Mouse (Mus musculus): ENCODE measurements around the gene Olfr211. TPM values are rescaled to one million over a fixed set of nuclear protein-coding genes. Genes with fewer than 3 reads are reported as not detected.

The Olfr211 gene
- polyA plus RNA-seq (2015; fragmentation: Nextera tagmentation; extraction: Ambion mirVana), result not detected in 2 replicates

- Histone ChIP-seq H3K4me3 (no peak within 1 kb of the TSS), H3K27me3 (no peaks in the 10 kb centered on the region), H3K36me3 (no peaks in the 10 kb centered on the region), H3K27ac (no peak within 1 kb of the TSS), H3K4me2 (no peak within 1 kb of the TSS), H3K9me3 (no peaks in the 10 kb centered on the region), H3K9ac (no peak within 1 kb of the TSS), H3K4me1 (no peaks in the 10 kb centered on the region)
- 66% methylated on average over 4 of the region's 4 CpGs for WGBS
- no peak for ATAC-seq (ENCODE audit: insufficient number of reproducible peaks, insufficient read depth, low FRiP score, low TSS enrichment, low read depth)
These were observed at the start of gene Olfr211 for GRCm38 (mm10) chr6:116488791-116489190. Gene Olfr211 (plus strand): TSS chr6:116489091.

- Histone ChIP-seq H3K36me3 (no peaks in the 10 kb centered on the region), H3K27ac (no peak overlapping the region), H3K9me3 (no peaks in the 10 kb centered on the region), H3K27me3 (no peaks in the 10 kb centered on the region; the same call in 1 of the 2 replicates), H3K4me3 (no peak overlapping the region), H3K4me1 (no peaks in the 10 kb centered on the region), H3K9ac (no peak overlapping the region), H3K4me2 (no peak overlapping the region)
- no peak for ATAC-seq (ENCODE audit: insufficient number of reproducible peaks, insufficient read depth, low FRiP score, low TSS enrichment, low read depth)
- WGBS, result 84% methylated on average over 6 of the region's 6 CpGs
These were observed 49.4 kb upstream of the Olfr211 start for GRCm38 (mm10) chr6:116439531-116439930.

- H3K36me3 ChIP-seq, result no peaks in the 10 kb centered on the region
- H3K4me1 ChIP-seq, result no peaks in the 10 kb centered on the region
- no peak for ATAC-seq (ENCODE audit: insufficient number of reproducible peaks, insufficient read depth, low FRiP score, low TSS enrichment, low read depth)
- WGBS, result 72% methylated on average over 4 of the region's 4 CpGs
- no peaks in the 10 kb centered on the region; the same call in 1 of the 2 replicates for H3K27me3 ChIP-seq
- H3K4me3 ChIP-seq, result no peak overlapping the region
- no peaks in the 10 kb centered on the region for H3K9me3 ChIP-seq
- no peak overlapping the region for H3K4me2 ChIP-seq
- H3K27ac ChIP-seq, result no peak overlapping the region
- no peak overlapping the region for H3K9ac ChIP-seq
These were observed 48.4 kb upstream of the Olfr211 start for GRCm38 (mm10) chr6:116440447-116440846.

- H3K9ac ChIP-seq, result no peak overlapping the region
- H3K9me3 ChIP-seq, result no peaks in the 10 kb centered on the region
- H3K27me3 ChIP-seq, result no peaks in the 10 kb centered on the region; the same call in 1 of the 2 replicates
- H3K27ac ChIP-seq, result no peak overlapping the region
- no peaks in the 10 kb centered on the region for H3K4me1 ChIP-seq
- H3K4me3 ChIP-seq, result no peak overlapping the region
- 86% methylated on average over 4 of the region's 4 CpGs for WGBS
- ATAC-seq (ENCODE audit: insufficient number of reproducible peaks, insufficient read depth, low FRiP score, low TSS enrichment, low read depth), result no peak
- no peak overlapping the region for H3K4me2 ChIP-seq
- H3K36me3 ChIP-seq, result no peaks in the 10 kb centered on the region
These were observed 48.0 kb upstream of the Olfr211 start for GRCm38 (mm10) chr6:116440849-116441248.

- no peak overlapping the region for H3K27ac ChIP-seq
- no peak overlapping the region for H3K4me2 ChIP-seq
- H3K9me3 ChIP-seq, result no peaks in the 10 kb centered on the region
- no peaks in the 10 kb centered on the region for H3K36me3 ChIP-seq
- ATAC-seq (ENCODE audit: insufficient number of reproducible peaks, insufficient read depth, low FRiP score, low TSS enrichment, low read depth), result no peak
- WGBS, result 84% methylated on average over 4 of the region's 4 CpGs
- peaks cover 4% of the 10 kb centered on the region for H3K4me1 ChIP-seq
- H3K9ac ChIP-seq, result no peak overlapping the region
- H3K4me3 ChIP-seq, result no peak overlapping the region
- H3K27me3 ChIP-seq, result peaks cover 28% of the 10 kb centered on the region
These were observed 33.1 kb upstream of the Olfr211 start for GRCm38 (mm10) chr6:116455781-116456180.

GRCm38 (mm10) chr6:116456482-116456881, 32.4 kb upstream of the Olfr211 start:
- Histone ChIP-seq H3K4me1 (peaks cover 7% of the 10 kb centered on the region), H3K27ac (no peak overlapping the region), H3K36me3 (no peaks in the 10 kb centered on the region), H3K4me2 (no peak overlapping the region), H3K4me3 (no peak overlapping the region), H3K9me3 (no peaks in the 10 kb centered on the region), H3K27me3 (peaks cover 35% of the 10 kb centered on the region), H3K9ac (no peak overlapping the region)
- WGBS, result 71% methylated on average over 1 of the region's 1 CpGs
- no peak for ATAC-seq (ENCODE audit: insufficient number of reproducible peaks, insufficient read depth, low FRiP score, low TSS enrichment, low read depth)

GRCm38 (mm10) chr6:116458728-116459127, 30.2 kb upstream of the Olfr211 start:
- Histone ChIP-seq H3K4me2 (no peak overlapping the region), H3K4me3 (no peak overlapping the region), H3K9ac (no peak overlapping the region), H3K27ac (no peak overlapping the region), H3K4me1 (peaks cover 7% of the 10 kb centered on the region), H3K36me3 (no peaks in the 10 kb centered on the region), H3K9me3 (no peaks in the 10 kb centered on the region), H3K27me3 (peaks cover 50% of the 10 kb centered on the region)
- WGBS, result 71% methylated on average over 4 of the region's 4 CpGs
- ATAC-seq (ENCODE audit: insufficient number of reproducible peaks, insufficient read depth, low FRiP score, low TSS enrichment, low read depth), result no peak

GRCm38 (mm10) chr6:116459232-116459631, 29.7 kb upstream of the Olfr211 start:
- Histone ChIP-seq H3K9ac (no peak overlapping the region), H3K27me3 (peaks cover 50% of the 10 kb centered on the region), H3K4me2 (no peak overlapping the region), H3K36me3 (no peaks in the 10 kb centered on the region), H3K9me3 (no peaks in the 10 kb centered on the region), H3K27ac (no peak overlapping the region), H3K4me3 (no peak overlapping the region), H3K4me1 (peaks cover 7% of the 10 kb centered on the region)
- no peak for ATAC-seq (ENCODE audit: insufficient number of reproducible peaks, insufficient read depth, low FRiP score, low TSS enrichment, low read depth)
- 68% methylated on average over 2 of the region's 2 CpGs for WGBS

GRCm38 (mm10) chr6:116460544-116461283, 28.2 kb upstream of the Olfr211 start, which contains the start of gene Alox5:
Gene Alox5 (minus strand): TSS chr6:116461178.
- ATAC-seq (ENCODE audit: insufficient number of reproducible peaks, insufficient read depth, low FRiP score, low TSS enrichment, low read depth), result peak; percentile 37
- WGBS, result 3% methylated on average over 43 of the region's 43 CpGs

GRCm38 (mm10) chr6:116468081-116468480, 20.8 kb upstream of the Olfr211 start:
- no peaks in the 10 kb centered on the region for H3K9me3 ChIP-seq
- no peak overlapping the region for H3K4me2 ChIP-seq
- H3K4me3 ChIP-seq, result no peak overlapping the region
- 42% methylated on average over 3 of the region's 3 CpGs for WGBS
- no peaks in the 10 kb centered on the region for H3K27me3 ChIP-seq
- ATAC-seq (ENCODE audit: insufficient number of reproducible peaks, insufficient read depth, low FRiP score, low TSS enrichment, low read depth), result no peak
- no peaks in the 10 kb centered on the region for H3K36me3 ChIP-seq
- no peak overlapping the region for H3K9ac ChIP-seq
- H3K4me1 ChIP-seq, result no peaks in the 10 kb centered on the region
- H3K27ac ChIP-seq, result no peak overlapping the region

More at GRCm38 (mm10) chr6:116460544-116461283, 28.2 kb upstream of the Olfr211 start, which contains the start of gene Alox5:
- no peaks in the 10 kb centered on the region for H3K9me3 ChIP-seq
- H3K27ac ChIP-seq, result no peak within 1 kb of the TSS
- H3K4me3 ChIP-seq, result peak within 1 kb of the TSS; percentile 35
- H3K4me2 ChIP-seq, result peak within 1 kb of the TSS; percentile 57
- peaks cover 50% of the 10 kb centered on the region for H3K27me3 ChIP-seq
- H3K9ac ChIP-seq, result peak within 1 kb of the TSS; percentile 57; the same call in 1 of the 2 replicates
- H3K4me1 ChIP-seq, result peaks cover 7% of the 10 kb centered on the region
- H3K36me3 ChIP-seq, result no peaks in the 10 kb centered on the region

GRCm38 (mm10) chr6:116485081-116485480, 3.8 kb upstream of the Olfr211 start:
- Histone ChIP-seq H3K9ac (no peak overlapping the region), H3K4me3 (no peak overlapping the region), H3K9me3 (no peaks in the 10 kb centered on the region), H3K36me3 (no peaks in the 10 kb centered on the region), H3K4me2 (no peak overlapping the region), H3K4me1 (no peaks in the 10 kb centered on the region), H3K27me3 (no peaks in the 10 kb centered on the region), H3K27ac (no peak overlapping the region)
- ATAC-seq (ENCODE audit: insufficient number of reproducible peaks, insufficient read depth, low FRiP score, low TSS enrichment, low read depth), result no peak
- 86% methylated on average over 1 of the region's 1 CpGs for WGBS

- no peak overlapping the region for H3K9ac ChIP-seq
- no peaks in the 10 kb centered on the region for H3K9me3 ChIP-seq
- 63% methylated on average over 1 of the region's 1 CpGs for WGBS
- no peaks in the 10 kb centered on the region for H3K36me3 ChIP-seq
- H3K4me3 ChIP-seq, result no peak overlapping the region
- ATAC-seq (ENCODE audit: insufficient number of reproducible peaks, insufficient read depth, low FRiP score, low TSS enrichment, low read depth), result no peak
- no peak overlapping the region for H3K4me2 ChIP-seq
- no peaks in the 10 kb centered on the region for H3K27me3 ChIP-seq
- H3K4me1 ChIP-seq, result no peaks in the 10 kb centered on the region
- H3K27ac ChIP-seq, result no peak overlapping the region
These were observed 2.1 kb upstream of the Olfr211 start for GRCm38 (mm10) chr6:116486833-116487232.

All from embryonic facial prominence, embryonic 13.5 days (tissue).